Mouse (Mus musculus) limb, embryonic 15.5 days (tissue): ENCODE measurements at regions not wholly inside any gene's neighbourhood (a gene's known extent, or its start where the extent isn't known, plus 50 kb on each side); places are given as distances from the start of the nearest gene placed in this dataset.
"Not testable (repeated sequence)": the region's sequence is repeated elsewhere in the genome, so short reads cannot be mapped to it uniquely, and the experiment has no call there.

Source experiments
- ATAC-seq: fragments of 200-750 bp; cut with Nextera tagmentation; 2 replicates; pipeline ENCODE4 v1.8.0; 2017; ENCODE audit warnings: low read depth, moderate TSS enrichment; ENCODE audit not compliant: insufficient number of reproducible peaks, low FRiP score, low TSS enrichment
- H3K27ac ChIP-seq: fragments of 300-500 bp; sonication (generic); 2 replicates; pipeline ENCODE4 v1.5.1; 2015; ENCODE audit warnings: moderate library complexity, mild to moderate bottlenecking, inconsistent platforms
- H3K27me3 ChIP-seq: fragments of 300-500 bp; sonication (generic); 2 replicates; pipeline ENCODE4 v1.6.1; 2015; ENCODE audit warnings: inconsistent platforms
- H3K36me3 ChIP-seq: fragments of 300-500 bp; sonication (generic); 2 replicates; pipeline ENCODE4 v1.6.1; 2015; ENCODE audit warnings: inconsistent platforms
- H3K4me1 ChIP-seq: fragments of 300-500 bp; sonication (generic); 2 replicates; pipeline ENCODE4 v1.6.1; 2015; ENCODE audit warnings: inconsistent platforms
- H3K4me2 ChIP-seq: fragments of 300-500 bp; sonication (generic); 2 replicates; pipeline ENCODE4 v1.6.1; 2015; ENCODE audit warnings: mild to moderate bottlenecking, inconsistent platforms
- H3K4me3 ChIP-seq: fragments of 300-500 bp; sonication (generic); 2 replicates; pipeline ENCODE4 v1.5.1; 2015; ENCODE audit warnings: mild to moderate bottlenecking, inconsistent platforms
- H3K9ac ChIP-seq: fragments of 300-500 bp; sonication (generic); 2 replicates; pipeline ENCODE4 v1.6.1; 2015; ENCODE audit warnings: inconsistent platforms
- H3K9me3 ChIP-seq: fragments of 300-500 bp; sonication (generic); 2 replicates; pipeline ENCODE4 v1.6.1; 2016; ENCODE audit warnings: inconsistent platforms
- WGBS: fragments of 180-500 bp; shearing (Covaris S2); methylation state at CpG from one replicate; pipeline ENCODE4 v1.1.7; 2015; 5-methylcytosine and 5-hydroxymethylcytosine counted together

- ATAC-seq = not testable (repeated sequence)
These were observed 52.5 kb upstream of the Prr5 start for GRCm38 (mm10) chr15:84616880-84617279.

GRCm38 (mm10) chr15:84613536-84614527 is 55.6 kb upstream of the Prr5 start:
- Histone ChIP-seq H3K4me2 (no peak overlapping the region), H3K9me3 (no peaks in the 10 kb centered on the region), H3K4me3 (no peak overlapping the region), H3K9ac (no peak overlapping the region), H3K4me1 (peaks cover 21% of the 10 kb centered on the region), H3K27ac (no peak overlapping the region), H3K36me3 (no peaks in the 10 kb centered on the region), H3K27me3 (peaks cover 22% of the 10 kb centered on the region)
- WGBS = 38% methylated on average over 17 of the region's 17 CpGs
- ATAC-seq = 0 out of 2 replicates have a peak, but pooled peaks have one; percentile 41

More at GRCm38 (mm10) chr15:84616880-84617279, 52.5 kb upstream of the Prr5 start:
- Histone ChIP-seq H3K4me1 (peaks cover 21% of the 10 kb centered on the region), H3K27me3 (peaks cover 25% of the 10 kb centered on the region)
- not testable (repeated sequence) for H3K27ac ChIP-seq, H3K9me3 ChIP-seq, H3K36me3 ChIP-seq, H3K9ac ChIP-seq, H3K4me2 ChIP-seq, H3K4me3 ChIP-seq
- WGBS = 13% methylated on average over 8 of the region's 8 CpGs

GRCm38 (mm10) chr15:84612961-84613360 is 55.3 kb upstream of the Rtl6 start:
- H3K9me3 ChIP-seq = no peaks in the 10 kb centered on the region
- peaks cover 21% of the 10 kb centered on the region for H3K4me1 ChIP-seq
- H3K9ac ChIP-seq = no peak overlapping the region
- no peak for ATAC-seq
- H3K36me3 ChIP-seq = no peaks in the 10 kb centered on the region
- peaks cover 22% of the 10 kb centered on the region for H3K27me3 ChIP-seq
- H3K4me3 ChIP-seq = no peak overlapping the region
- WGBS = 27% methylated on average over 2 of the region's 2 CpGs
- H3K4me2 ChIP-seq = no peak overlapping the region
- H3K27ac ChIP-seq = no peak overlapping the region

GRCm38 (mm10) chr15:84609825-84610442 is 52.3 kb upstream of the Rtl6 start:
- peaks cover 12% of the 10 kb centered on the region for H3K4me1 ChIP-seq
- no peak for ATAC-seq
- H3K36me3 ChIP-seq = no peaks in the 10 kb centered on the region
- no peak overlapping the region for H3K4me3 ChIP-seq
- whole genome bisulfite sequencing = 60% methylated on average over 15 of the region's 15 CpGs
- no peak overlapping the region for H3K4me2 ChIP-seq
- no peaks in the 10 kb centered on the region for H3K9me3 ChIP-seq
- no peak overlapping the region for H3K27ac ChIP-seq
- H3K9ac ChIP-seq = no peak overlapping the region
- H3K27me3 ChIP-seq = peaks cover 12% of the 10 kb centered on the region; the same call in 1 of the 2 replicates

GRCm38 (mm10) chr15:84609063-84609462 is 51.4 kb upstream of the Rtl6 start:
- 87% methylated on average over 5 of the region's 5 CpGs for WGBS
- Histone ChIP-seq H3K36me3 (no peaks in the 10 kb centered on the region), H3K27me3 (peaks cover 11% of the 10 kb centered on the region; the same call in 1 of the 2 replicates), H3K27ac (no peak overlapping the region), H3K4me3 (no peak overlapping the region), H3K4me2 (no peak overlapping the region), H3K9ac (no peak overlapping the region), H3K9me3 (no peaks in the 10 kb centered on the region), H3K4me1 (peaks cover 11% of the 10 kb centered on the region)
- no peak for ATAC-seq
